Mouse (Mus musculus): ENCODE results near the gene Znrf3.

DNA sequence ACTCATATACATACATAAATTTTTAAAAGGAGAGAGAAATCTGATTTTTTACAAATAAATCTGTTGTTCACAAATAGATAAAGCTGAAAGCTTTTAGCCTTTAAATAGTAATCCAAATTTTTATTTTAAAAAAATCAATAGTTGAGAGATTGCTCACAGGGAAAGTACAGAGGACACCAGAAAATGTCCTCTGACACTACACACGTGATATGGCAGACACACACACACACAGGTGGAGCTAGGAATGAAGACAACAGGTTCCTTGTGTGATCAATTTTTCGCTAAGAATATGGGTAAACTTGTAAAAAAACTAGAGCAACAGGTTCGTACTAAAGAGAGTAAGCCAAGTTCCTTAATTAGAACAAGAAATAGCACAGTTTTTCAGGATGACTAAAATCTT is 118.4 kb downstream of the Znrf3 start:
- TF ChIP-seq CTCF (IDR thresholded peaks at IDR 0.05; ENCODE audit: low read depth, low read length) (no peak), TAL1 (conservative IDR thresholded peaks at IDR 0.05; ENCODE audit: low read depth, low read length) (no peak), GATA1 (IDR thresholded peaks at IDR 0.05; ENCODE audit: borderline replicate concordance, low read length) (no peak), POLR2AphosphoS5 (IDR thresholded peaks at IDR 0.05; ENCODE audit: insufficient replicate concordance, low read depth, low read length) (no peak), GATA2 (IDR thresholded peaks at IDR 0.05; ENCODE audit: borderline replicate concordance, low read depth, low read length) (no peak)

Measured in G1E (cell line).